Mouse (Mus musculus) bone marrow macrophage, adult 2 months (primary cell): ENCODE measurements around the gene Usp35.

Experiments
- CTCF ChIP-seq: IDR thresholded peaks from 2 replicates; pipeline ENCODE4 v1.5.1; 2012; ENCODE audit warnings: low read depth, mild to moderate bottlenecking, low read length, moderate library complexity
- POLR2A ChIP-seq: IDR thresholded peaks from 2 replicates; pipeline ENCODE4 v1.6.1; 2012; ENCODE audit warnings: mild to moderate bottlenecking, low read depth, low read length, borderline replicate concordance

GRCm38 (mm10) chr7:97306813-97307212 is 25.0 kb downstream of the Usp35 start:
- TF ChIP-seq CTCF (no peak), POLR2A (no peak)
